Mouse (Mus musculus) hindbrain, embryonic 10.5 days (tissue): ENCODE results near the gene Lmntd1. TPM values are rescaled to one million over a fixed set of nuclear protein-coding genes. Genes with fewer than 3 reads are reported as not detected.

Source experiments
- DNase-seq: peaks from one replicate; pipeline ENCODE4 v3.0.0-alpha.2; 2017; ENCODE audit warnings: low spot score
- H3K27ac ChIP-seq: fragments of 300-500 bp; sonication (generic); 2 replicates; pipeline ENCODE4 v1.5.1; 2016; ENCODE audit warnings: mild to moderate bottlenecking, moderate library complexity
- H3K27me3 ChIP-seq: fragments of 300-500 bp; sonication (generic); 2 replicates; pipeline ENCODE4 v1.6.1; 2016; ENCODE audit warnings: mild to moderate bottlenecking; ENCODE audit not compliant: poor library complexity, insufficient read depth, severe bottlenecking
- H3K36me3 ChIP-seq: fragments of 300-500 bp; sonication (generic); 2 replicates; pipeline ENCODE4 v1.6.1; 2016; ENCODE audit warnings: mild to moderate bottlenecking, moderate library complexity
- H3K4me1 ChIP-seq: fragments of 300-500 bp; sonication (generic); replicated peaks from 2 replicates; pipeline ENCODE4 v1.6.1; 2016; ENCODE audit warnings: mild to moderate bottlenecking
- H3K4me3 ChIP-seq: fragments of 300-500 bp; sonication (generic); 2 replicates; pipeline ENCODE4 v1.5.1; 2016; ENCODE audit warnings: mild to moderate bottlenecking, moderate library complexity
- H3K9me3 ChIP-seq: fragments of 300-500 bp; sonication (generic); 2 replicates; pipeline ENCODE4 v1.6.1; 2016; ENCODE audit warnings: mild to moderate bottlenecking, moderate library complexity
- WGBS: fragments of 180-500 bp; shearing (Covaris S2); methylation state at CpG from one replicate; pipeline ENCODE4 v1.1.7; 2016; 5-methylcytosine and 5-hydroxymethylcytosine counted together
- polyA plus RNA-seq: library from polyadenylated mRNA; unstranded; fragments of >200 nt; fragmentation: Nextera tagmentation; extraction: Ambion mirVana; gene quantifications from 2 replicates; pipeline ENCODE4 v1.2.1, GENCODE M21; 2016

Gene Lmntd1
- polyA plus RNA-seq, 1 experiment from 2014 or later: 0.31 TPM

GRCm38 (mm10) chr6:145634454-145634853 is 20.3 kb upstream of the Lmntd1 start:
- 91% methylated on average over 2 of the region's 2 CpGs for WGBS
- Histone ChIP-seq H3K27ac (no peak overlapping the region), H3K4me3 (no peak overlapping the region), H3K4me1 (no peaks in the 10 kb centered on the region), H3K36me3 (no peaks in the 10 kb centered on the region), H3K9me3 (0 out of 2 replicates have a peak, but pooled peaks cover 7% of the 10 kb centered on the region), H3K27me3 (no peaks in the 10 kb centered on the region)
- DNase-seq: no peak

- Histone ChIP-seq H3K9me3 (0 out of 2 replicates have a peak, but pooled peaks cover 7% of the 10 kb centered on the region), H3K27ac (no peak overlapping the region), H3K4me3 (no peak overlapping the region), H3K36me3 (no peaks in the 10 kb centered on the region), H3K27me3 (no peaks in the 10 kb centered on the region), H3K4me1 (no peaks in the 10 kb centered on the region; the same call in none of the 2 replicates)
- DNase-seq: no peak
- WGBS: 61% methylated on average over 6 of the region's 6 CpGs
These were observed 16.1 kb upstream of the Lmntd1 start for GRCm38 (mm10) chr6:145630269-145630668.

DNA sequence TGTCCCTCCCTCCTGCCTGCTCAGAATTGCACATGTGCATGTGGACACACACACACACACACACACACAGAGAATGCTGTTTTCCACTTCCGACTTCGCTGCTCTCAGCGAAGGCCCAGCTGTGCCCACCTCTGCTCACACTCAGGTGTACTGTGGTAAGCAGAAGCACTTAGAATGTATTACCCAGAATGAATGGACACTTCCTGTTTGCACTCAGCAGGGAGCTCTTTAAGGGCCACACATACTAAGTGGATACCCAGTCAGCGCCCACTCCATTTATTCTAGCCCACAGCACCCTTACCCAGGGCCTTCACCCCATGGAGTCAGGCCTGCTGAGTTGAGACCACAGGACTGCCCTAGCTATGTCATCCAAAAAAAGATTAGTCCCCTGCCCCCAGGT is 9.0 kb upstream of the Lmntd1 start:
- Histone ChIP-seq H3K9me3 (no peaks in the 10 kb centered on the region), H3K27me3 (no peaks in the 10 kb centered on the region), H3K36me3 (no peaks in the 10 kb centered on the region), H3K4me1 (no peaks in the 10 kb centered on the region; the same call in 1 of the 2 replicates), H3K27ac (no peak overlapping the region), H3K4me3 (no peak overlapping the region)
- no peak for DNase-seq
- 90% methylated on average over 4 of the region's 4 CpGs for WGBS

GRCm38 (mm10) chr6:145616402-145617229 is 2.5 kb upstream of the Lmntd1 start:
- H3K4me1 ChIP-seq: 0 out of 2 replicates have a peak, but pooled peaks cover 3% of the 10 kb centered on the region
- WGBS: 89% methylated on average over 5 of the region's 5 CpGs
- H3K4me3 ChIP-seq: no peak overlapping the region
- no peak overlapping the region for H3K27ac ChIP-seq
- DNase-seq: no peak
- no peaks in the 10 kb centered on the region for H3K27me3 ChIP-seq
- H3K36me3 ChIP-seq: no peaks in the 10 kb centered on the region
- no peaks in the 10 kb centered on the region for H3K9me3 ChIP-seq

DNA sequence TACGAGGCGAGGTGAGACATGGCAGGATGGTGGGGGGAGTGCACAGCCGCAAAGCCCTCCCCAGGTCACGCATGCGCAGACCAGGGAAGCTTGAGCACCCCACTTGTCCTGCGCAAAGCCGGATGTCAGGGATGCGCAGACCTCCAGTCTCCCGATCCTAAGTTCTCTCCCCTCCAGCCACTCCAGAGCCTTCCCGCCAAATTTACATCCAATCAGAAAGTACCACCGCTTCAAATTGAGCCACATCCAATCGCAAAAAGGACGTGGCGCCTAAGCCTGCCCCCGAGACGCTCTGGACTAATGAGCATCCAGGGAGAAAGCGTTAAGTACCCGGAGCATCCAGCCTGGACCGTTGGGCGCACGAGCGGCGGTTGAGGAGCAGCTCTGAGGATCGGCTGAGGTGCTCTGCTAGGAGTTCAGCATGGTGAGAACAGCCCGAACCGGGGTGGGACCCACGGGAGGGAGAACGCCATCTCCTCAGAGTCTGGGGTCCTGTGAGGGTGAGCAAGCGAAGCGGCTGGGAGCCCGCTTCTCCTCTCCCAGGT is 1.6 kb upstream of the Lmntd1 start, which contains the start of gene Tuba3b:
Tuba3b (plus strand) TSS at position 92 of the 545 bp plus-strand sequence.
- Histone ChIP-seq H3K4me3 (no peak within 1 kb of the TSS), H3K4me1 (0 out of 2 replicates have a peak, but pooled peaks cover 3% of the 10 kb centered on the region), H3K9me3 (no peaks in the 10 kb centered on the region), H3K27me3 (no peaks in the 10 kb centered on the region), H3K27ac (no peak within 1 kb of the TSS), H3K36me3 (no peaks in the 10 kb centered on the region)
- WGBS: 96% methylated on average over 31 of the region's 31 CpGs
- DNase-seq: no peak

DNA sequence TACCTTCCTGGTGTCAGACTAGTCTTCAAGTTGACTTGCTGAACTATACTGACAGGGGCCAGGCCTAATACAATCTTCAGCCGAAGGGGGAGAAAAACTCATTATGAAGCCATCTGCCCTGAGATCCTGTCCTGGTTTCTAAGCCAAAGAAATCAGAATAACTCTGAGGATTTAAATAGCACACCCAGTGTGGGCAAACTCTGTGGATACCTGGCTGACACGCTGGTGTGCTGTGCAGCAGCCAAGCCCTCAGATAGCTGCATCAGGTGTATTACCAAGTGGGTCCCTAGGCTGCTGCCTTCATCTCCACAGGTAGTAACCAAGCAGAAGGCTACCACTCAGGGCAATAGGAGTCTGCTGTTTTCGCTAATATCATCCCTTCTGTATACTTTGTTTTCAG is 1.5 kb downstream of the Lmntd1 start:
- 0 out of 2 replicates have a peak, but pooled peaks cover 3% of the 10 kb centered on the region for H3K4me1 ChIP-seq
- H3K9me3 ChIP-seq: no peaks in the 10 kb centered on the region
- H3K27me3 ChIP-seq: no peaks in the 10 kb centered on the region
- no peaks in the 10 kb centered on the region for H3K36me3 ChIP-seq
- H3K27ac ChIP-seq: no peak overlapping the region
- DNase-seq: no peak
- no peak overlapping the region for H3K4me3 ChIP-seq
- WGBS: 86% methylated on average over 3 of the region's 3 CpGs

DNA sequence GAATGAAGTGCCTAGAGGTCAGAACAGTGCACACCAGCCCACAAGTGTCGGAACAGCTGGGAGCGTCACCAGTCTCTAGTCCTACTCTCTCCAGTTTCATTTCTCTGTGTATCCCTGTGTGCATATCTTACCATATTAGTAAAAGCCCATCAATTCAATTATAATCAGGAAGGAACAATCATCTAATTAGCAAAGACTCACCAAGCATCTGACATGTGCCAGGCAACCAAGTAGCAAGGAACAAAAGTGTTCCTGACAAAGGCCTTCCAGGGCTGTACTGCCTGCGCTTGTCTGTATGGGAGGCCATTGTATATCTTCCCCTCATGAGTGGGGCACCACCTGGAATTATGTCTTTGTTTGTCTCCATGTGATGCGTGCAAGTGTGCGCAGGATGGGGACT is 3.2 kb downstream of the Lmntd1 start:
- H3K4me1 ChIP-seq: 0 out of 2 replicates have a peak, but pooled peaks cover 3% of the 10 kb centered on the region
- DNase-seq: no peak
- H3K27ac ChIP-seq: no peak overlapping the region
- no peaks in the 10 kb centered on the region for H3K27me3 ChIP-seq
- no peak overlapping the region for H3K4me3 ChIP-seq
- H3K9me3 ChIP-seq: no peaks in the 10 kb centered on the region
- 87% methylated on average over 5 of the region's 5 CpGs for WGBS
- H3K36me3 ChIP-seq: no peaks in the 10 kb centered on the region

GRCm38 (mm10) chr6:145608693-145609092 is 5.4 kb downstream of the Lmntd1 start:
- 85% methylated on average over 5 of the region's 5 CpGs for WGBS
- H3K9me3 ChIP-seq: no peaks in the 10 kb centered on the region
- no peak for DNase-seq
- H3K27me3 ChIP-seq: no peaks in the 10 kb centered on the region
- no peak overlapping the region for H3K27ac ChIP-seq
- H3K4me3 ChIP-seq: no peak overlapping the region
- peaks cover 9% of the 10 kb centered on the region for H3K4me1 ChIP-seq
- no peaks in the 10 kb centered on the region for H3K36me3 ChIP-seq

DNA sequence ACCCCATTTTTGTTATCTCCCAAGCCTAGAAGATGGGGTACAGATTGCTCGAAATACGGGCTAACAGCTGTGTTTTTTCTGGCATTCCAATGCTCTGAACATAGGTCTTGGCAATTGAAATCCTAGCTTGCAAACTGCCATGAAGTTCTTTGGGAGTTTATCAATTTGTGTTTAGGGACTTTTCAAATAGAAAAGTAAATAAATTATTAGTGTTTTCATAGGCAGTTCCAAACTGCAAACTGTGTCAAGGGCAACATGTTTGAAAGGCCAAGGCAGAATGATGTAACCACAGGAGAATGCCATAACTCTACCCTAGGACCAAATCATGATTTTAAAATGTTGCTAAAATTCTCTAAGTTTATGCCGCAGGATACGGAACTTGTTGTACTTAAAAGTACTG is 6.4 kb downstream of the Lmntd1 start:
- Histone ChIP-seq H3K27me3 (no peaks in the 10 kb centered on the region), H3K4me1 (peaks cover 6% of the 10 kb centered on the region)
- 91% methylated on average over 4 of the region's 4 CpGs for WGBS

GRCm38 (mm10) chr6:145605203-145605602 is 8.9 kb downstream of the Lmntd1 start:
- Histone ChIP-seq H3K4me3 (no peak overlapping the region), H3K36me3 (no peaks in the 10 kb centered on the region), H3K27me3 (no peaks in the 10 kb centered on the region), H3K9me3 (no peaks in the 10 kb centered on the region), H3K4me1 (peaks cover 19% of the 10 kb centered on the region), H3K27ac (no peak overlapping the region)
- 62% methylated on average over 3 of the region's 3 CpGs for WGBS
- DNase-seq: no peak

More for the DNA sequence above, 6.4 kb downstream of the Lmntd1 start:
- no peak for DNase-seq
- no peaks in the 10 kb centered on the region for H3K36me3 ChIP-seq
- no peak overlapping the region for H3K4me3 ChIP-seq
- H3K9me3 ChIP-seq: no peaks in the 10 kb centered on the region
- no peak overlapping the region for H3K27ac ChIP-seq

DNA sequence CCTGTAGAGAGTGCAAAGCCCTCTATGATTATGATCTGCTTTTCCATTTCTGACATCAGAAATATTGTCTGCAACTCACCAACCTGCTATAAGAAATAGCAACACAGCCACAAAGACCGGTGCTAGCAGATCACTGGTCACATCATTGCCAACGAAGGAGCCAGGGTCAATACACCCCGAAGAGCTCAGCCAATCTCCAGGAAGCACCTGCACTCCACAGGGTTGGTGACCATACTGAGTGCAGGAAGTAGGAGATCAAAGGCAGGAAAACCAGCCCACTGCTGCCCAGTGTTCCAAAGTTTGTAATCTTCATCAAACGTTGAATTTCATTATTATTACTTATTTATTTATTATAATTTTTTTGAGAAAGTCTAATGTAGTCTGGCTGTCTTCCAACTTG is 9.5 kb downstream of the Lmntd1 start:
- no peak overlapping the region for H3K4me3 ChIP-seq
- WGBS: 81% methylated on average over 4 of the region's 4 CpGs
- H3K36me3 ChIP-seq: no peaks in the 10 kb centered on the region
- no peaks in the 10 kb centered on the region for H3K9me3 ChIP-seq
- DNase-seq: no peak
- H3K4me1 ChIP-seq: peaks cover 19% of the 10 kb centered on the region
- no peak overlapping the region for H3K27ac ChIP-seq
- no peaks in the 10 kb centered on the region for H3K27me3 ChIP-seq

GRCm38 (mm10) chr6:145604126-145604525 is 10.0 kb downstream of the Lmntd1 start:
- peaks cover 20% of the 10 kb centered on the region for H3K4me1 ChIP-seq
- no peaks in the 10 kb centered on the region for H3K27me3 ChIP-seq
- H3K36me3 ChIP-seq: no peaks in the 10 kb centered on the region
- no peak overlapping the region for H3K4me3 ChIP-seq
- peak overlapping the region; percentile 18; the same call in 1 of the 2 replicates for H3K27ac ChIP-seq
- H3K9me3 ChIP-seq: no peaks in the 10 kb centered on the region
- DNase-seq: no peak
- WGBS: 49% methylated on average over 2 of the region's 2 CpGs
